Mouse (Mus musculus): ENCODE results near the gene Snrnp27. TPM values are rescaled to one million over a fixed set of nuclear protein-coding genes. Genes with fewer than 3 reads are reported as not detected.

The Snrnp27 gene
- total and polyA plus RNA-seq, 2 experiments from 2014 or later: 43.1 to 112 TPM

- DNase-seq (ENCODE audit: low spot score): no peak
- ATAC-seq (ENCODE audit: low FRiP score): no peak
Measured at GRCm38 (mm10) chr6:86637171-86637835, 47.0 kb downstream of the Snrnp27 start.

GRCm38 (mm10) chr6:86636495-86636894 lies 47.8 kb downstream of the Snrnp27 start:
- WGBS: 84% methylated on average over 2 of the region's 2 CpGs
- TF ChIP-seq CTCF (IDR thresholded peaks at IDR 0.05): no peak
- ATAC-seq (ENCODE audit: low FRiP score): no peak

More at GRCm38 (mm10) chr6:86637171-86637835, 47.0 kb downstream of the Snrnp27 start:
- no peaks in the 10 kb centered on the region for H3K4me1 ChIP-seq (ENCODE audit: insufficient read depth, low read length)
- H3K36me3 ChIP-seq (ENCODE audit: insufficient read depth, low read length): no peaks in the 10 kb centered on the region
- no peak overlapping the region for H3K4me2 ChIP-seq (ENCODE audit: low read depth, low read length, poor library complexity, severe bottlenecking)
- H3K4me3 ChIP-seq (ENCODE audit: low read depth, low read length): no peak overlapping the region
- H3K9ac ChIP-seq (replicated peaks; ENCODE audit: low read length, poor library complexity, severe bottlenecking): no peak overlapping the region
- H3K27ac ChIP-seq (ENCODE audit: low read depth, low read length): no peak overlapping the region
- H3K9me3 ChIP-seq (ENCODE audit: low read length): no peaks in the 10 kb centered on the region
- no peak for TF ChIP-seq CTCF (IDR thresholded peaks at IDR 0.05)
- H3K27me3 ChIP-seq (ENCODE audit: insufficient read depth, low read length): no peaks in the 10 kb centered on the region
- WGBS: 69% methylated on average over 4 of the region's 4 CpGs

DNA sequence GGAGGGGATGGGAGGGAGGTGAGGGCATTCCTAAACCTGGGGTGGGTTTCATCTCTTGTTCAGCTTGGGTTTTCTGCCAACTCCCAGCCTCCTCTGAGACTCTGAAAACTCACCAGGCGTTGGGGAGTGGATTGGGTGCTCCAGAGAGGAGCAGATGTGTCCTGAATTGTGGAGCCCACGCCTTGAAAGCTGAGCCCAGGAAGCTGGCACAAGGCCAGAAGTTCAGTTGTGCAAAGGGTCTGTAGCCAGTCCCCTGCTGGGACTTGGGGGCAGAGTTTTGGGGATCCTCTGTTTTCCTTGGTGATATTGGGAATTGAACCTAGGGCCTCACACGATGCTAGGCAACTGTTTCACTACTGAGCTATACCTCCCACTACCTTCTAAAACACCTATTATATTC lies 54.2 kb downstream of the Snrnp27 start:
- Histone ChIP-seq H3K4me3 (ENCODE audit: low read depth, low read length) (no peak overlapping the region), H3K9me3 (ENCODE audit: low read length) (no peaks in the 10 kb centered on the region), H3K4me2 (ENCODE audit: low read depth, low read length, poor library complexity, severe bottlenecking) (no peak overlapping the region), H3K4me1 (ENCODE audit: insufficient read depth, low read length) (no peaks in the 10 kb centered on the region), H3K27me3 (ENCODE audit: insufficient read depth, low read length) (no peaks in the 10 kb centered on the region), H3K27ac (ENCODE audit: low read depth, low read length) (no peak overlapping the region), H3K9ac (replicated peaks; ENCODE audit: low read length, poor library complexity, severe bottlenecking) (no peak overlapping the region), H3K36me3 (ENCODE audit: insufficient read depth, low read length) (no peaks in the 10 kb centered on the region)
- ATAC-seq (ENCODE audit: low FRiP score) (no peak), DNase-seq (ENCODE audit: low spot score) (no peak)
- TF ChIP-seq CTCF (IDR thresholded peaks at IDR 0.05): no peak
- WGBS: 52% methylated on average over 3 of the region's 3 CpGs

More at GRCm38 (mm10) chr6:86636495-86636894, 47.8 kb downstream of the Snrnp27 start:
- H3K4me1 ChIP-seq (ENCODE audit: insufficient read depth, low read length): no peaks in the 10 kb centered on the region
- H3K9ac ChIP-seq (replicated peaks; ENCODE audit: low read length, poor library complexity, severe bottlenecking): no peak overlapping the region
- H3K27ac ChIP-seq (ENCODE audit: low read depth, low read length): no peak overlapping the region
- DNase-seq (ENCODE audit: low spot score): no peak
- H3K27me3 ChIP-seq (ENCODE audit: insufficient read depth, low read length): no peaks in the 10 kb centered on the region
- H3K4me2 ChIP-seq (ENCODE audit: low read depth, low read length, poor library complexity, severe bottlenecking): no peak overlapping the region
- no peaks in the 10 kb centered on the region for H3K9me3 ChIP-seq (ENCODE audit: low read length)
- H3K4me3 ChIP-seq (ENCODE audit: low read depth, low read length): no peak overlapping the region
- H3K36me3 ChIP-seq (ENCODE audit: insufficient read depth, low read length): no peaks in the 10 kb centered on the region

DNA sequence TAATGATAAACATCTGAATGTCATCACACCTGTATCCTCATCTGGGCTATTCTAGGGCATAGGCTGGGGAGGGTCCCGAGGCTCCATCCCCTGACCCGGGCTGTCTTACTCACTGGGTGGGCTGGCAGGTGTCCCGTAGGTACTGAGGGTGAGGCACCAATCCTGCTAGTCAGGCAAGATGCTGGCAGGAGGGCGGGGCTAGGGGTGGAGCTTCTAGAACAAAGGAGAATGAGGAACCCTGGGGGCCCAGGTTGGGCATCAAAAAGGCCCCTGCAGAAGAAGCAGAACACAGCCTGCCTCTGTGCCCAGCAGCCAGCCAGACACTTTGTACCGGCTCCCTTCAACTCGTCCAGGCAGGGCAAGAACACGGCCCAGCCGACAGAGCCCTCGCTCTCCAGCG lies 56.4 kb downstream of the Snrnp27 start, which contains the start of gene Asprv1:
TSS of gene Asprv1 (plus strand) at position 219 of the 400 bp plus-strand sequence.
- 60% methylated on average over 10 of the region's 10 CpGs for WGBS
- no peak within 1 kb of the TSS for H3K4me2 ChIP-seq (ENCODE audit: low read depth, low read length, poor library complexity, severe bottlenecking)
- H3K27ac ChIP-seq (ENCODE audit: low read depth, low read length): no peak within 1 kb of the TSS
- 0 out of 2 replicates have a peak, but pooled peaks cover 4% of the 10 kb centered on the region for H3K4me1 ChIP-seq (ENCODE audit: insufficient read depth, low read length)
- DNase-seq (ENCODE audit: low spot score) (no peak), ATAC-seq (ENCODE audit: low FRiP score) (no peak)
- H3K27me3 ChIP-seq (ENCODE audit: insufficient read depth, low read length): no peaks in the 10 kb centered on the region
- no peaks in the 10 kb centered on the region for H3K9me3 ChIP-seq (ENCODE audit: low read length)
- no peak within 1 kb of the TSS for H3K9ac ChIP-seq (replicated peaks; ENCODE audit: low read length, poor library complexity, severe bottlenecking)
- TF ChIP-seq CTCF (IDR thresholded peaks at IDR 0.05): no peak
- H3K4me3 ChIP-seq (ENCODE audit: low read depth, low read length): no peak within 1 kb of the TSS
- no peaks in the 10 kb centered on the region for H3K36me3 ChIP-seq (ENCODE audit: insufficient read depth, low read length)

Other genes with a start within 250 kb of the Snrnp27 start
- gene C87436, start 246.1 kb downstream of the Snrnp27 start, total RNA-seq (2014; rRNA removed): 13.9 and 20.1 TPM in 2 replicates
- 16.3 and 19.9 TPM in 2 replicates for gene C87436, start 246.1 kb downstream of the Snrnp27 start, polyA plus RNA-seq (2015; fragmentation: Nextera tagmentation; extraction: Ambion mirVana)
- gene Pcbp1, start 158.2 kb downstream of the Snrnp27 start, total RNA-seq (2014; rRNA removed): 51.7 and 72.8 TPM in 2 replicates
- gene Pcbp1, start 158.2 kb downstream of the Snrnp27 start, polyA plus RNA-seq (2015; fragmentation: Nextera tagmentation; extraction: Ambion mirVana): 264 and 292 TPM in 2 replicates
- 2.0 and 4.2 TPM in 2 replicates for gene Asprv1, start 56.4 kb downstream of the Snrnp27 start, total RNA-seq (2014; rRNA removed)
- 1.1 and 1.2 TPM in 2 replicates for gene Asprv1, start 56.4 kb downstream of the Snrnp27 start, polyA plus RNA-seq (2015; fragmentation: Nextera tagmentation; extraction: Ambion mirVana)
- 12.7 and 16.1 TPM in 2 replicates for gene Mxd1, start 15.4 kb downstream of the Snrnp27 start, total RNA-seq (2014; rRNA removed)
- 12.8 and 13.1 TPM in 2 replicates for gene Mxd1, start 15.4 kb downstream of the Snrnp27 start, polyA plus RNA-seq (2015; fragmentation: Nextera tagmentation; extraction: Ambion mirVana)
- 18.0 and 26.7 TPM in 2 replicates for gene Gmcl1, start 48.9 kb upstream of the Snrnp27 start, total RNA-seq (2014; rRNA removed)
- gene Gmcl1, start 48.9 kb upstream of the Snrnp27 start, polyA plus RNA-seq (2015; fragmentation: Nextera tagmentation; extraction: Ambion mirVana): 18.7 and 22.4 TPM in 2 replicates
- gene Anxa4, start 109.1 kb upstream of the Snrnp27 start, total RNA-seq (2014; rRNA removed): 3.6 and 3.9 TPM in 2 replicates
- gene Anxa4, start 109.1 kb upstream of the Snrnp27 start, polyA plus RNA-seq (2015; fragmentation: Nextera tagmentation; extraction: Ambion mirVana): 5.0 and 5.7 TPM in 2 replicates
- 74.4 and 79.2 TPM in 2 replicates for gene Aak1, start 165.0 kb upstream of the Snrnp27 start, total RNA-seq (2014; rRNA removed)
- 29.1 and 41.8 TPM in 2 replicates for gene Aak1, start 165.0 kb upstream of the Snrnp27 start, polyA plus RNA-seq (2015; fragmentation: Nextera tagmentation; extraction: Ambion mirVana)

Data from midbrain, postnatal 0 days (tissue).